Mouse (Mus musculus) heart, postnatal 0 days (tissue): Measurements from ENCODE around the gene Blcap. TPM values are rescaled to one million over a fixed set of nuclear protein-coding genes. Genes with fewer than 3 reads are reported as not detected.

Experiments used
- ATAC-seq: fragments of 200-750 bp; cut with Nextera tagmentation; 2 replicates; pipeline ENCODE4 v1.8.0; 2017; ENCODE audit warnings: low read depth, moderate number of reproducible peaks, moderate library complexity; ENCODE audit not compliant: insufficient read depth
- DNase-seq: peaks from one replicate; pipeline ENCODE4 v3.0.0-alpha.2; 2016; ENCODE audit warnings: low spot score
- H3K27ac ChIP-seq: fragments of 300-500 bp; sonication (generic); 2 replicates; pipeline ENCODE4 v1.5.1; 2014; ENCODE audit warnings: low read depth, mild to moderate bottlenecking
- H3K27me3 ChIP-seq: fragments of 300-500 bp; sonication (generic); 2 replicates; pipeline ENCODE4 v1.6.1; 2014; ENCODE audit warnings: low read length, mixed read lengths; ENCODE audit not compliant: control insufficient read depth, insufficient read depth
- H3K36me3 ChIP-seq: fragments of 300-500 bp; sonication (generic); replicated peaks from 2 replicates; pipeline ENCODE4 v1.6.1; 2014; ENCODE audit warnings: low read length, mixed read lengths; ENCODE audit not compliant: control insufficient read depth, insufficient read depth
- H3K4me1 ChIP-seq: fragments of 300-500 bp; sonication (generic); 2 replicates; pipeline ENCODE4 v1.6.1; 2014; ENCODE audit warnings: antibody characterized with exemption; ENCODE audit not compliant: control insufficient read depth, insufficient read depth
- H3K4me2 ChIP-seq: fragments of 300-500 bp; sonication (generic); 2 replicates; pipeline ENCODE4 v1.6.1; 2014; ENCODE audit warnings: low read depth, mild to moderate bottlenecking, low read length, moderate library complexity
- H3K4me3 ChIP-seq: fragments of 300-500 bp; sonication (generic); 2 replicates; pipeline ENCODE4 v1.5.1; 2014; ENCODE audit warnings: low read depth, low read length
- H3K9ac ChIP-seq: fragments of 300-500 bp; sonication (generic); replicated peaks from 2 replicates; pipeline ENCODE4 v1.6.1; 2014; ENCODE audit warnings: low read depth, low read length, mixed read lengths
- H3K9me3 ChIP-seq: fragments of 300-500 bp; sonication (generic); replicated peaks from 2 replicates; pipeline ENCODE4 v1.6.1; 2016; ENCODE audit warnings: low read length; ENCODE audit not compliant: control insufficient read depth
- CTCF ChIP-seq: IDR thresholded peaks from 2 replicates; pipeline ENCODE4 v1.5.1; 2016; ENCODE audit warnings: antibody characterized with exemption, control low read depth, low read depth
- EP300 ChIP-seq: IDR thresholded peaks from 2 replicates; pipeline ENCODE4 v1.6.1; 2016; ENCODE audit warnings: antibody characterized with exemption, low read depth
- WGBS: fragments of 180-500 bp; shearing (Covaris S2); extraction: QIAGEN DNeasy Blood & Tissue Kit; methylation state at CpG from one replicate; pipeline ENCODE4 v1.1.7; 2014; 5-methylcytosine and 5-hydroxymethylcytosine counted together
- polyA plus RNA-seq: library from polyadenylated mRNA; unstranded; fragments of >200 nt; fragmentation: Nextera tagmentation; extraction: Ambion mirVana; gene quantifications from 2 replicates; pipeline ENCODE4 v1.2.1, GENCODE M21; 2015
- total RNA-seq: library from RNA; depleted of rRNA; stranded (reverse); fragments of >200 nt; gene quantifications from 2 replicates; pipeline ENCODE4 v1.2.3, GENCODE M21; 2014; ENCODE audit warnings: low replicate concordance

The Blcap gene
- total and polyA plus RNA-seq, 2 experiments from 2014 or later = 35.5 to 49.5 TPM

- no peak for TF ChIP-seq EP300
- no peak for TF ChIP-seq CTCF
- no peak overlapping the region for H3K4me3 ChIP-seq
- no peaks in the 10 kb centered on the region for H3K27me3 ChIP-seq
- WGBS = 76% methylated on average over 9 of the region's 9 CpGs
- H3K9me3 ChIP-seq = no peaks in the 10 kb centered on the region
- no peak overlapping the region for H3K4me2 ChIP-seq
- H3K36me3 ChIP-seq = peaks cover 30% of the 10 kb centered on the region
- no peak overlapping the region for H3K27ac ChIP-seq
- H3K4me1 ChIP-seq = peaks cover 6% of the 10 kb centered on the region; the same call in 1 of the 2 replicates
- DNase-seq (no peak), ATAC-seq (no peak)
- no peak overlapping the region for H3K9ac ChIP-seq
These were observed 30.0 kb downstream of the Blcap start for GRCm38 (mm10) chr2:157540953-157541569.

GRCm38 (mm10) chr2:157540073-157540952 lies 30.8 kb downstream of the Blcap start:
- H3K36me3 ChIP-seq = peaks cover 26% of the 10 kb centered on the region
- H3K27me3 ChIP-seq = no peaks in the 10 kb centered on the region
- WGBS = 68% methylated on average over 24 of the region's 24 CpGs
- DNase-seq = peak; percentile 33
- H3K9ac ChIP-seq = no peak overlapping the region
- H3K4me1 ChIP-seq = peaks cover 6% of the 10 kb centered on the region; the same call in 1 of the 2 replicates
- no peak for ATAC-seq
- H3K27ac ChIP-seq = no peak overlapping the region; the same call in 1 of the 2 replicates
- H3K4me3 ChIP-seq = no peak overlapping the region
- no peak overlapping the region for H3K4me2 ChIP-seq
- TF ChIP-seq EP300 (no peak), CTCF (no peak)
- no peaks in the 10 kb centered on the region for H3K9me3 ChIP-seq

GRCm38 (mm10) chr2:157537118-157537517 lies 34.0 kb downstream of the Blcap start:
- no peak overlapping the region for H3K4me3 ChIP-seq
- no peak overlapping the region for H3K9ac ChIP-seq
- ATAC-seq (no peak), DNase-seq (no peak)
- H3K36me3 ChIP-seq = peaks cover 2% of the 10 kb centered on the region
- H3K27ac ChIP-seq = no peak overlapping the region
- TF ChIP-seq CTCF = no peak
- no peak for TF ChIP-seq EP300
- 41% methylated on average over 7 of the region's 7 CpGs for WGBS
- H3K4me1 ChIP-seq = peaks cover 6% of the 10 kb centered on the region; the same call in 1 of the 2 replicates
- H3K4me2 ChIP-seq = no peak overlapping the region
- H3K27me3 ChIP-seq = no peaks in the 10 kb centered on the region
- no peaks in the 10 kb centered on the region for H3K9me3 ChIP-seq

GRCm38 (mm10) chr2:157536476-157537081 lies 34.5 kb downstream of the Blcap start:
- H3K9me3 ChIP-seq = no peaks in the 10 kb centered on the region
- H3K4me2 ChIP-seq = no peak overlapping the region
- peaks cover 6% of the 10 kb centered on the region; the same call in 1 of the 2 replicates for H3K4me1 ChIP-seq
- TF ChIP-seq EP300 = no peak
- no peak for TF ChIP-seq CTCF
- ATAC-seq (peak; percentile 20; the same call in 1 of the 2 replicates), DNase-seq (no peak)
- WGBS = 34% methylated on average over 7 of the region's 7 CpGs
- H3K4me3 ChIP-seq = no peak overlapping the region
- no peak overlapping the region for H3K27ac ChIP-seq
- no peak overlapping the region for H3K9ac ChIP-seq
- H3K36me3 ChIP-seq = no peaks in the 10 kb centered on the region; the same call in 1 of the 2 replicates
- H3K27me3 ChIP-seq = no peaks in the 10 kb centered on the region

GRCm38 (mm10) chr2:157534163-157534562 lies 36.9 kb downstream of the Blcap start:
- no peak for TF ChIP-seq CTCF
- no peak for TF ChIP-seq EP300
- no peak for DNase-seq
- Histone ChIP-seq H3K27me3 (no peaks in the 10 kb centered on the region), H3K4me1 (peaks cover 6% of the 10 kb centered on the region; the same call in 1 of the 2 replicates), H3K4me3 (no peak overlapping the region), H3K9ac (no peak overlapping the region), H3K4me2 (no peak overlapping the region), H3K27ac (no peak overlapping the region), H3K36me3 (no peaks in the 10 kb centered on the region), H3K9me3 (no peaks in the 10 kb centered on the region)
- WGBS = 71% methylated on average over 4 of the region's 4 CpGs
- ATAC-seq = no peak
